Mouse (Mus musculus): ENCODE measurements at regions not wholly inside any gene's neighbourhood (a gene's known extent, or its start where the extent isn't known, plus 50 kb on each side); places are given as distances from the start of the nearest gene placed in this dataset.
A peak's percentile ranks its signal among the peaks of the same experiment; 100 is the strongest.

- peak; percentile 83 for TF ChIP-seq CTCF (IDR thresholded peaks at IDR 0.05; ENCODE audit: low read depth)
- no peak for TF ChIP-seq EP300 (optimal IDR thresholded peaks at IDR 0.05)
These were observed 240.8 kb upstream of the Lrig3 start for GRCm38 (mm10) chr10:125725077-125725680.
